Mouse (Mus musculus) cerebellum, adult 2 months (tissue): ENCODE data around the gene Mroh2a. TPM values are rescaled to one million over a fixed set of nuclear protein-coding genes. Genes with fewer than 3 reads are reported as not detected.
A peak's percentile ranks its signal among the peaks of the same experiment; 100 is the strongest.

Experiments used
- DNase-seq, 2 experiments: peaks; one replicate each; pipeline ENCODE4 v3.0.0; 2021
- H3K27ac ChIP-seq: fragments of 200-500 bp; 2 replicates; pipeline ENCODE4 v1.5.1; 2012; ENCODE audit warnings: low read length, control low read depth, inconsistent platforms; ENCODE audit not compliant: insufficient read depth
- H3K27me3 ChIP-seq: fragments of 200-500 bp; 2 replicates; pipeline ENCODE4 v1.6.1; 2012; ENCODE audit warnings: inconsistent platforms, mild to moderate bottlenecking, low read length, moderate library complexity; ENCODE audit not compliant: control insufficient read depth, insufficient read depth
- H3K4me1 ChIP-seq: fragments of 200-500 bp; 2 replicates; pipeline ENCODE4 v1.6.1; 2011; ENCODE audit warnings: low read length; ENCODE audit not compliant: control insufficient read depth, insufficient read depth
- H3K4me3 ChIP-seq: fragments of 200-500 bp; replicated peaks from 2 replicates; pipeline ENCODE3; 2011; ENCODE audit warnings: mild to moderate bottlenecking, low read depth, low read length, control low read depth; ENCODE audit not compliant: insufficient read depth
- CTCF ChIP-seq: fragments of 200-500 bp; IDR thresholded peaks from 2 replicates; pipeline ENCODE4 v1.5.1; 2011; ENCODE audit warnings: low read depth, mild to moderate bottlenecking, control low read depth, low read length, moderate library complexity, borderline replicate concordance; ENCODE audit not compliant: insufficient read depth
- POLR2A ChIP-seq: fragments of 200-500 bp; IDR thresholded peaks from 2 replicates; pipeline ENCODE4 v1.6.1; 2011; ENCODE audit warnings: low read length, control low read depth, borderline replicate concordance; ENCODE audit not compliant: insufficient read depth
- WGBS: fragments of 180-500 bp; shearing (Covaris S2); methylation state at CpG from one replicate; pipeline ENCODE4 v1.1.7; 2018; 5-methylcytosine and 5-hydroxymethylcytosine counted together
- polyA plus RNA-seq: library from polyadenylated mRNA; depleted of rRNA; stranded (reverse); fragments of >200 nt; gene quantifications from 2 replicates; pipeline ENCODE4 v1.2.3, GENCODE M21; 2012

The Mroh2a gene
- polyA plus RNA-seq, 1 experiment = 0.25 TPM

- Histone ChIP-seq H3K27ac (no peak overlapping the region), H3K4me1 (no peaks in the 10 kb centered on the region), H3K4me3 (no peak overlapping the region), H3K27me3 (no peaks in the 10 kb centered on the region)
- no peak for DNase-seq
- TF ChIP-seq POLR2A (no peak), CTCF (no peak)
- 81% methylated on average over 15 of the region's 15 CpGs for WGBS
Measured at GRCm38 (mm10) chr1:88286136-88286845, 59.5 kb downstream of the Mroh2a start.

GRCm38 (mm10) chr1:88286887-88287696 lies 60.3 kb downstream of the Mroh2a start:
- WGBS = 72% methylated on average over 13 of the region's 13 CpGs
- DNase-seq = no peak
- TF ChIP-seq CTCF (no peak), POLR2A (no peak)
- Histone ChIP-seq H3K27ac (no peak overlapping the region), H3K27me3 (no peaks in the 10 kb centered on the region), H3K4me1 (no peaks in the 10 kb centered on the region), H3K4me3 (no peak overlapping the region)

GRCm38 (mm10) chr1:88287697-88287980 lies 60.9 kb downstream of the Mroh2a start:
- H3K27me3 ChIP-seq = no peaks in the 10 kb centered on the region
- H3K27ac ChIP-seq = no peak overlapping the region
- no peaks in the 10 kb centered on the region for H3K4me1 ChIP-seq
- no peak overlapping the region for H3K4me3 ChIP-seq
- no peak for DNase-seq
- 35% methylated on average over 5 of the region's 5 CpGs for WGBS
- TF ChIP-seq CTCF (peak; percentile 73; the same call in 1 of the 2 replicates), POLR2A (no peak)

- H3K27ac ChIP-seq = no peak overlapping the region
- TF ChIP-seq CTCF (no peak), POLR2A (no peak)
- no peaks in the 10 kb centered on the region for H3K4me1 ChIP-seq
- no peak overlapping the region for H3K4me3 ChIP-seq
- no peak for DNase-seq
- WGBS = 36% methylated on average over 3 of the region's 3 CpGs
- no peaks in the 10 kb centered on the region for H3K27me3 ChIP-seq
Measured at GRCm38 (mm10) chr1:88288056-88288788, 61.4 kb downstream of the Mroh2a start.

- DNase-seq = no peak
- Histone ChIP-seq H3K4me3 (no peak overlapping the region), H3K4me1 (no peaks in the 10 kb centered on the region), H3K27me3 (no peaks in the 10 kb centered on the region), H3K27ac (no peak overlapping the region)
- TF ChIP-seq CTCF (no peak), POLR2A (no peak)
- 66% methylated on average over 3 of the region's 3 CpGs for WGBS
Measured at GRCm38 (mm10) chr1:88288789-88289127, 62.0 kb downstream of the Mroh2a start.

GRCm38 (mm10) chr1:88289152-88289551 lies 62.4 kb downstream of the Mroh2a start:
- 48% methylated on average over 2 of the region's 2 CpGs for WGBS
- TF ChIP-seq POLR2A = no peak
- TF ChIP-seq CTCF = no peak
- Histone ChIP-seq H3K4me1 (no peaks in the 10 kb centered on the region), H3K27ac (no peak overlapping the region), H3K4me3 (no peak overlapping the region), H3K27me3 (no peaks in the 10 kb centered on the region)
- DNase-seq = no peak

GRCm38 (mm10) chr1:88289917-88290316 lies 63.1 kb downstream of the Mroh2a start:
- peak; percentile 49; the same call in 1 of the 2 replicates for TF ChIP-seq CTCF
- no peak for TF ChIP-seq POLR2A
- 39% methylated on average over 4 of the region's 4 CpGs for WGBS

More at GRCm38 (mm10) chr1:88289917-88290316, 63.1 kb downstream of the Mroh2a start:
- Histone ChIP-seq H3K27ac (no peak overlapping the region), H3K27me3 (no peaks in the 10 kb centered on the region), H3K4me1 (no peaks in the 10 kb centered on the region), H3K4me3 (no peak overlapping the region)
- no peak for DNase-seq
